Mouse (Mus musculus) CD8-positive naive resting alpha-beta T cell, adult 57 days (primary cell): ENCODE results near the gene Olfr1417. TPM values are rescaled to one million over a fixed set of nuclear protein-coding genes. Genes with fewer than 3 reads are reported as not detected.

Experiments used
- total RNA-seq: library from RNA; stranded (reverse); gene quantifications from one replicate; pipeline ENCODE4 v1.2.4, GENCODE M21; 2023

The Olfr1417 gene
- total RNA-seq: not detected

GRCm38 (mm10) chr19:11839119-11839518 is at the start of gene Olfr1417:
Gene Olfr1417 (minus strand): TSS chr19:11839219.

GRCm38 (mm10) chr19:11886265-11886664 is 47.2 kb upstream of the Olfr1417 start, which contains the start of gene Olfr1420:
Gene Olfr1420 (plus strand): TSS chr19:11886565.

GRCm38 (mm10) chr19:11875006-11875405 is 36.0 kb upstream of the Olfr1417 start, which contains the start of gene Olfr1419:
Gene Olfr1419 (minus strand): TSS chr19:11875106.

GRCm38 (mm10) chr19:11860966-11861365 is 21.9 kb upstream of the Olfr1417 start, which contains the start of gene Olfr1418:
Gene Olfr1418 (minus strand): TSS chr19:11861066.

GRCm38 (mm10) chr19:11819143-11819700 is 19.8 kb downstream of the Olfr1417 start, which contains the start of gene Stx3:
Gene Stx3 (minus strand): TSS chr19:11819403.

Other genes starting within 250 kb of the Olfr1417 start
- gene Ms4a6d, start 234.4 kb downstream of the Olfr1417 start, total RNA-seq: 8.6 TPM
- gene Ms4a2, start 215.5 kb downstream of the Olfr1417 start, total RNA-seq: not detected
- gene Ms4a3, start 198.4 kb downstream of the Olfr1417 start, total RNA-seq: not detected
- not detected for gene Oosp2, start 178.7 kb downstream of the Olfr1417 start, total RNA-seq
- gene Oosp1, start 148.1 kb downstream of the Olfr1417 start, total RNA-seq: not detected
- gene Oosp3, start 142.2 kb downstream of the Olfr1417 start, total RNA-seq: not detected
- gene Gif, start 91.7 kb downstream of the Olfr1417 start, total RNA-seq: not detected
- gene Mrpl16, start 68.8 kb downstream of the Olfr1417 start, total RNA-seq: 22.5 TPM
- 7.5 TPM for gene Stx3, start 19.8 kb downstream of the Olfr1417 start, total RNA-seq
- not detected for gene Olfr1418, start 21.8 kb upstream of the Olfr1417 start, total RNA-seq
- gene Olfr1419, start 35.9 kb upstream of the Olfr1417 start, total RNA-seq: not detected
- gene Olfr1420, start 47.3 kb upstream of the Olfr1417 start, total RNA-seq: not detected
- 47.1 TPM for gene Patl1, start 73.2 kb upstream of the Olfr1417 start, total RNA-seq
- gene Osbp, start 126.7 kb upstream of the Olfr1417 start, total RNA-seq: 40.1 TPM
- not detected for gene Olfr1423, start 202.1 kb upstream of the Olfr1417 start, total RNA-seq
- not detected for gene Olfr1424, start 223.5 kb upstream of the Olfr1417 start, total RNA-seq
- gene Olfr1425, start 238.5 kb upstream of the Olfr1417 start, total RNA-seq: not detected